Mouse (Mus musculus): ENCODE measurements around the gene Fndc3b.

Gene Fndc3b

DNA sequence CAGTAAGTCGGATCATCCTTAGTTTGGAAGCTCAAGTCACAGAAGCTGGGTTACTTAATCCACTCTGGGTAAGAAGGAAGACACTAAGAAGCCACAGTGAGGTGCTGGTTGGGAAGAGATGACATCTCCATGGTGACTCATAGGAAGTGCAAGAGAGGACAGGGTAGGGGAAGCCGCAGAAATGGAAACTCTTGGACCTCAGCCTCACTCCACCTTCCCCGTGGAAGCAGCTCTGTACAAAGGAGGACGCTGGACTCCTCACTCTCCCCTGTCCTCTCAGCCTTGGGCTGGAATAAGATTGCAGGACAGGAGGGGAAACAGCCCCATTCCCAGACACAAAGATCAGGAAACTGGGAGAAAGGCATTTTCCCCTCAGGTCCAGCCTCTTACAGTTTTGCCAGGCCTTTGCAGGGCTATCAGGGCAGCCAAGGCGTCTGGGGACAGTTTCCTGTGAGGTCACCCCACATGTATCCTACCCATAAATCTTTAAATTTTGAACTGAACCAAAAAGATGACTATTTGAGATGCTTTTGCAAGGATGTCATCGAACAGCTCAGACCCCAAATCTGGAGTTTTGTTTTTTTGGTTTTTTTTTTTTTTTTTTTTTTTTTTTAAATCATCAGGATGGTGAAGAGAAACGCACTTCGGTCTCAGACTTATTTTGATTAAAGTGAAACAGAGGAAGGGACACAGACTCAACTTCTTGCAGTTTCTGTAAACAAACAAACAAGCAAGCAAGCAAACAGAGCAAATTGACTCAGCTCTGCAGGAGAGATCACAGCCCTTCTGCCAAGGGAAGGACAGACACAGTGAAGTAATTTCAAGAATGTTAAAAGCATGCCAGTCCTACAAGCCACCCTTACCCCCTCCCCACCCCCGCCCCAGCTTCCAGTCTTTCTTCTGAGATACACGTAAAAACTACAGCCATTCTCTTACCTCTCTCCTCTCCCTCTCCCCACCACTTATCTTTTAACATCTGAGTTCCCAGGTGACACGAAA, 126.2 kb downstream of the Fndc3b start:
- no peak for DNase-seq

GRCm38 (mm10) chr3:27581931-27582840, 128.9 kb downstream of the Fndc3b start:
- no peak for DNase-seq

DNA sequence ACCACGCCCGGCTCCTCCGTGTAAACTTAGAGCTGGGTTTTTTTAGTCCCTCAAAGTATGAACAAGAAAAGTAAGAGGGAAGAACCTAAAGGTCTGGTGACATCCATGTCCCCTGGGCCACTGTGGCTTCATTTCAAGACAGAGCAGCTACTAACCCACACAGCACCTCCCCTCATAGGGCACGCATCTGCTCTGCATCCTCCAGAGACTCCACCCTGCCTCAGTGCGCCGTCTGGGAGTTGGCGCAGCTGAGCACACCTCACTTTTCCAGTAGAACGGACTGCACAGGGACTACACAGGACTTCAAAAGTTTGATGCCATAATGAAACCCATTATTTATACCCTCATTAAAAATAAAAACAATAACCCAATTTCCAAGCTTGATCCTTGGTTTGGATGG, 130.2 kb downstream of the Fndc3b start:
- no peak for DNase-seq

GRCm38 (mm10) chr3:27579894-27580613, 131.1 kb downstream of the Fndc3b start:
- no peak for DNase-seq

DNA sequence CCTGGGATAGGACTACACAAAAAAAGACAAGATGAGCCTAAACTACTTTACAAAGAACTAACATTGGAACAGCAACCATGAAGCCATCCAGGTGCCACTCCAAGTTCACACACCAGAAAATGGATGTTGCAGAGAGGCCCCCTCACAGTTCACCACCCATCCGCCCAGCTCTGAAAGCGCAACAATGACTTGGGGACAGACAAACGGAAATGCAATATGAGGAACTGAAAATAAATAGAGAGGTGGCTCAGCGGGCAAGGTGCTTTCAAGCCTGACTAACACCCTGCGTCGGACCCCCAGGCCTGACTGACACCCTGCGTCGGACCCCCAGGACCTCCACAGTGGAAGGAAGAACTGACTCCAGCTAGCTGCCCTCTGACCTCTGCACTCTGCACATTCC, 131.9 kb downstream of the Fndc3b start:
- DNase-seq = no peak

GRCm38 (mm10) chr3:27577349-27578025, 133.6 kb downstream of the Fndc3b start:
- no peak for DNase-seq

DNA sequence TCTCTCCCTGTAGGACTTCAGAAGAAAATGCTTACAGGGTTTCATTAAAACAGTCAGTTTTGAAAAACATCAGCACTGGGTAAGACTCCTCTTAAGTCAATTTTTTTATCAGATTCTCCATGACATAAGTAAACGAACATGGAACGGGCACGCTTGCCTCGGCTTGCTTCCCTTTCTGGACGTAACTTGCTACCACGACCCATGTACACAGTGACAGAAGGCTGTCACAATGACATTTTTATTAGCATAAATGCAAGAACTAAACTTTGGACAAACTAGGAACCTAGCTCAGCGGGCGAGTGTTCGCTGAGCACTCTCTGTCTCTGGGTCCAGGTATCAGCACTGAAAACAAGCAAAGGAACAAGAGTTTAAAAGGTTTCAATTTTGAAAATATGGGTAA, 136.9 kb downstream of the Fndc3b start:
- DNase-seq = no peak

DNA sequence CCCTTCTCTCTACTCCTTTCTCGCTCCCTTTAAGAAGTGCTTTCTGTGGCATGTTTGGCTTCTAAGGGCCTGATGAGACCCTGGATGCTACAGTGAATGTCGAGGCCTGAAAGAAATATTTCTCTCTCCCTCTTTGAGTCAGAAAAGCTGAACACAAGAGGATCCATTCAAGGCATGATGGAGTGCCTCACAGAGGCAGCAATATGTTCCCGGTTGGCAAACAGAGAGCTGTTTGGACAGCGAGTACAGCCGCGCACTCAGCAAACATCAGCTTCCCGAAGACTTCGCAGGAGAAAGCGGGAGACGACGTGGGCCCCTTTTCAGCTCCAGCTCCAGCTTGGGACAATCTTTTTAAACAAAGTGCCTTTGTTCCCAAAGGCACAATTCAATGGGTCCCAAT, 137.6 kb downstream of the Fndc3b start:
- DNase-seq = no peak

GRCm38 (mm10) chr3:27572305-27572704, 138.8 kb downstream of the Fndc3b start:
- DNase-seq = no peak

DNA sequence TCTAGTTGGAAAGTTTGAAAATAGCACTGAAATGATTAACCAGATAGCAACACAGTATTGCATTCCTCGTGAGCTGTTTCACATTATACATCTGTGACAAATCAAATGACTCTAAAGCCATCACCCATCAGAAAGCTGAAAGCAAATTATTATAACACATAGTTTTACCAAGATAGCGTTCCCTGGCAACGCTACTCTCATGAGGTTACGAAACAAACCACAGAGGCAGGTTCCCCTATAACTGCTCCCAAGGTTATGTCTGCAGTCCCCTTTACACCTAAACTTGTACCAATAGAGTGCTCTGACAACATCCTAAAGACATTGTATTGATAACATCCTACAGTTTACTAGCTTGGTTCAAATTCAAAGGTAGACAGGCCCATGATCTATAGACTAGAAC, 145.8 kb downstream of the Fndc3b start:
- no peak for DNase-seq

DNA sequence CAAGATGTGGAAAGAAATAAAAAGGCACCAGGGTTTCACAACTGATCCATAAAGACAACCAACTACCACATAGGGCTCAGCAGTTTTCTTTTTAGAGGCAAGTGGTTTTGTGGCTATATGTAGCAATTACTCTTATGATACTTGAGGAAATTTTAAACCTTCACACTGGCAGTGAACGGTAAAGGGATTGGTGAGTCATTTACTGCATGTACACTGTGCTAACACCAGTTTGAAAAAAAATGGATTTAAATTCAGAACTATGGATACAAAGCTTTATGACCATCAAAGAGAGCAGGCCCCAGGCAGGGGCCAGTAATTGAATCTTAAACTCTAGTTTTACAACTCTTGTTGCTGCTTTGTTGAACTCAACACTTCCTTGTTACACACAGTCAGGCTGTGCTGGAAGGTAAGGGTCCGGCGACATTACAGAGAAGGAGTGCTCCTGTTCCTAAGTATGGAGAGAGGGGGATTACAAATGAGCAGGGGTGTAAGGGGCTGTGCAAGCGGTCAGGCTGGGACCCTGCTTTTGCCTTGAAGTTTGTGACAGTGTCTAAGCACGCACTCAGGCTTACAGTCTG, 148.0 kb downstream of the Fndc3b start:
- DNase-seq = no peak

DNA sequence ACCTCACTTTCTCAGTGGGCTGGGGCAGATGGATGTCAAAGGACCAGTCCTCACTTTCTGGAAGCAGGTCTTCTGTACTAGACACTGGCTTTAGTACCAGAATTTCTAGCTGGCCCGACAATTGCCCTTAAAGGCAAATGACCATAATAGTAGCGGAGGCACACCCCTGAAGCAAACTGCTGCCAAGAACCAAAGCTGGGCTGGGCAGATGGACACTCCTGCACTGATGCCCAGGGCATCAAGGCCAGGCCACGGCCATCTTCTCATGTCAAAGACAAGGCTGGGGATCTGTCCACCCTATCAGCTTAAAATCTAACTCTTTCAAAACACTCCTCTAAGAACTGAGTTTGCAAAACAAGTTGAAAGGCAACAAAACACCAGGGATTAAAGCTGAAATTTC, 148.6 kb downstream of the Fndc3b start:
- no peak for DNase-seq

- DNase-seq = no peak
Observed at GRCm38 (mm10) chr3:27561921-27562320, 149.2 kb downstream of the Fndc3b start.

DNA sequence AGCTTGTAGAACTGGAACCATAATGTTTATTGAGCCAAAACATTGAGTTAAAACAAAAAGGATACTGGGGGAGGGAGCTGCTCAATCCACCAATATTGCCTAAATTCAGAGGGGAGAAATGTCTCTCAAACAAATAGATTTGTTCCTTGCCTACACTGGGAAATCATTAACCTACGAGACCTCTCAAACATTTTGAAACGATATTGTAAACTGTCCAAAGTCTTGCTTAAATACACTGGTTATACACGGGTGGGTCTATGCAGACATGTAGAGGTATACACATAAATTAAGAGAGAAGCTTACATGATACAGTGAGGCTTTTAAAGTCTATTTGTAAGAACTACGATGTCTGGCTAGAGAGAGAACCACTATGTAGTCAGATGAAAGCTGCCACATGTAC, 151.8 kb downstream of the Fndc3b start:
- DNase-seq = no peak

- no peak for DNase-seq
Observed at GRCm38 (mm10) chr3:27557100-27558004, 153.8 kb downstream of the Fndc3b start.

- DNase-seq = peak; percentile 11
Observed at GRCm38 (mm10) chr3:27555401-27555940, 155.6 kb downstream of the Fndc3b start.

DNA sequence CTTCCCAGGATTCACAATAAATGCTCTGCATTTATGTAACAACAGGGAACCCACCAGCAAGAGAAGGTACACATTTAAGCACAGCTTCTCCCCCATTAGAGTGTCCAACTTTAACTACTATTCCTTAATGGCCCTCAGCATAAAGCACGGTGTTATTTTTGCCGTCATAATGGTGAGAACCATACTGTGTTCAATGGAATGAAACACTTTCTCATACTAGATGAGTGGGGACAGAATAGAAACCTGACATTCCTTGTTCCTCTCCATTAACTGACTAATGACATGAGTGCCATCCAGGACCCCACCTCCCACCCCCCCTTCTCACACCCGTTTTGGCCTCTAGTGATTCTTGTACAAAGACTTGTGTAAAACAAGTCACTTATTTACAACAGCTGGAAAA, 156.8 kb downstream of the Fndc3b start:
- DNase-seq = no peak

- DNase-seq = no peak
Observed at GRCm38 (mm10) chr3:27553781-27554180, 157.3 kb downstream of the Fndc3b start.

DNA sequence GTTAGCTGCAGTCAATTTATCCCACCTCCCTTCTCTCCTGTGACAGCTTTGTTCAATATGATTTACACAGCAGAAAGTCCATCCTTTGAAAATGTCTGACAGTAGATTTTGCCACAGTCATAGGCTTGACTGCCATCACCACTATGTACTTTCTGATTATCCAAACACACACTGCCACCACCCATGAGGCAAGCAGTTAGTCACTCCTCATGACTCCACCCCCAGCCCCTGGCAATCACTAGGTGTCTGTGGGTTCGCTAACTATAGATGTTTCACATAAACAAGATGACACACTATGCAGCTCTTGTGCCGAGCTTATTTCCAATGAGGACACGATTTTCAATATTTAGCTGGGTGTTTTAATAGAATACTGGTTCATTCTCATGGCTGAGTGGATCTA, 160.1 kb downstream of the Fndc3b start:
- no peak for DNase-seq

- no peak for DNase-seq
Observed at GRCm38 (mm10) chr3:27550409-27550808, 160.7 kb downstream of the Fndc3b start.

GRCm38 (mm10) chr3:27545651-27546050, 165.5 kb downstream of the Fndc3b start:
- no peak for DNase-seq
